Mouse (Mus musculus): ENCODE measurements at regions not wholly inside any gene's neighbourhood (a gene's known extent, or its start where the extent isn't known, plus 50 kb on each side); places are given as distances from the start of the nearest gene placed in this dataset.

DNA sequence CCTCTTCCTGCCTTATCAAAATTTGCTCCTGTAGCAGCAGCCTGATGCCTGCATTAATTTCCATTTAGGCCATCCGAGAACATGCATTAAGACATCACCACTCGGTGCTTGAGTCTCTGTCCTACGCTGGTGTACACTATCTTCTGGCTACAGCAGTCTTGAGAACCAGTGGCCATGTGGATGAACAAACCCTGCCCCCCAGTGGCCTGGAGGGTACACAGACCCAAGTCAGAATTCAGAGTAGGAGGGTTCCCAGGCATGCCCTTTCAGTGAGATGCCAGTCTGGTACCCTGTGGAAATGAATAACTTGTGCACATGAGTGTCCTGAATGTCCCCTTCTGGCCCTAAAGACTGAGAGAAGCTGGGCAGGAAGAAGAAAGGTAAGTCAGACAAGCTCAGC lies 50.4 kb upstream of the Gadl1 start:
- TF ChIP-seq CTCF (IDR thresholded peaks at IDR 0.05; ENCODE audit: borderline replicate concordance, insufficient read depth, low read length) (no peak), POLR2A (IDR thresholded peaks at IDR 0.05; ENCODE audit: low read depth, low read length) (no peak)

Measured in embryonic fibroblast, embryonic 13.5 days (primary cell).